Mouse (Mus musculus) forebrain, embryonic 12.5 days (tissue): ENCODE measurements around the gene Arhgef25. TPM values are rescaled to one million over a fixed set of nuclear protein-coding genes. Genes with fewer than 3 reads are reported as not detected.
"Not testable (repeated sequence)": the region's sequence is repeated elsewhere in the genome, so short reads cannot be mapped to it uniquely, and the experiment has no call there.

Source experiments
- ATAC-seq: fragments of 200-750 bp; cut with Nextera tagmentation; 2 replicates; pipeline ENCODE4 v1.8.0; 2017; ENCODE audit warnings: moderate TSS enrichment; ENCODE audit not compliant: low FRiP score
- H3K27ac ChIP-seq: fragments of 300-500 bp; sonication (generic); 2 replicates; pipeline ENCODE4 v1.5.1; 2016; ENCODE audit warnings: mild to moderate bottlenecking
- H3K27me3 ChIP-seq: fragments of 300-500 bp; sonication (generic); 2 replicates; pipeline ENCODE4 v1.6.1; 2016; ENCODE audit warnings: mild to moderate bottlenecking
- H3K36me3 ChIP-seq: fragments of 300-500 bp; sonication (generic); replicated peaks from 2 replicates; pipeline ENCODE4 v1.6.1; 2016; ENCODE audit warnings: mild to moderate bottlenecking
- H3K4me1 ChIP-seq: fragments of 300-500 bp; sonication (generic); 2 replicates; pipeline ENCODE4 v1.6.1; 2016
- H3K4me2 ChIP-seq: fragments of 300-500 bp; sonication (generic); 2 replicates; pipeline ENCODE4 v1.6.1; 2016; ENCODE audit warnings: mild to moderate bottlenecking, moderate library complexity
- H3K4me3 ChIP-seq: fragments of 300-500 bp; sonication (generic); replicated peaks from 2 replicates; pipeline ENCODE4 v1.5.1; 2016; ENCODE audit warnings: mild to moderate bottlenecking
- H3K9ac ChIP-seq: fragments of 300-500 bp; sonication (generic); 2 replicates; pipeline ENCODE4 v1.6.1; 2016; ENCODE audit warnings: mild to moderate bottlenecking
- H3K9me3 ChIP-seq: fragments of 300-500 bp; sonication (generic); 2 replicates; pipeline ENCODE4 v1.6.1; 2016
- WGBS: fragments of 180-500 bp; shearing (Covaris S2); methylation state at CpG from one replicate; pipeline ENCODE4 v1.1.7; 2016; 5-methylcytosine and 5-hydroxymethylcytosine counted together
- polyA plus RNA-seq: library from polyadenylated mRNA; unstranded; fragments of >200 nt; fragmentation: Nextera tagmentation; extraction: Ambion mirVana; gene quantifications from 2 replicates; pipeline ENCODE4 v1.2.1, GENCODE M21; 2016

Gene Arhgef25
- polyA plus RNA-seq, 1 experiment from 2014 or later, result 36.4 TPM

DNA sequence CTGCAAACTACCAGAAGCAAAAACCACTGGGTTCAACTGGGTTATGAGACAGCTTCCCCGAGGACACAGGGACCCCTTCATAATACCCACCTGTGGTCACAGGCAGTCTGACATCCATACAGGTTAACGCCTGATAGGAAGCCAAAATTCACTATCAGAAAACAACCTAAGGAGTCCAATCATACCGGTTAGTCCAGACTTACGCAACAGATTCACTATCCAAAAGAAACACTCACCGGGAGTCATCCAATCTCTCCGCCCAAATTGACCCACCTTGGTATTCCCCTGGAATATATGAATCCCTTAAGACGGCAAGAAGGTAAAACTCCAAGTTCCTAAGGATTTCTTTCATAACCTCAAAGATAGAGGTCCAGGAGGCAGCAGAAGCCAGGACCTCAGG lies 45.3 kb downstream of the Arhgef25 start:
- no peak for ATAC-seq
- no peaks in the 10 kb centered on the region for H3K9me3 ChIP-seq
- WGBS, result 93% methylated on average over 7 of the region's 7 CpGs
- no peak overlapping the region for H3K4me2 ChIP-seq
- H3K36me3 ChIP-seq, result no peaks in the 10 kb centered on the region
- no peaks in the 10 kb centered on the region for H3K27me3 ChIP-seq
- no peak overlapping the region for H3K9ac ChIP-seq
- H3K27ac ChIP-seq, result no peak overlapping the region
- H3K4me3 ChIP-seq, result no peak overlapping the region
- H3K4me1 ChIP-seq, result no peaks in the 10 kb centered on the region

- WGBS, result 88% methylated on average over 8 of the region's 8 CpGs
- H3K4me1 ChIP-seq, result no peaks in the 10 kb centered on the region
- no peaks in the 10 kb centered on the region for H3K27me3 ChIP-seq
- no peaks in the 10 kb centered on the region for H3K36me3 ChIP-seq
- no peaks in the 10 kb centered on the region for H3K9me3 ChIP-seq
- no peak overlapping the region for H3K27ac ChIP-seq
- no peak overlapping the region for H3K9ac ChIP-seq
- H3K4me2 ChIP-seq, result no peak overlapping the region
- H3K4me3 ChIP-seq, result no peak overlapping the region
- ATAC-seq, result no peak
Observed at GRCm38 (mm10) chr10:127143228-127143627, 46.7 kb downstream of the Arhgef25 start.

DNA sequence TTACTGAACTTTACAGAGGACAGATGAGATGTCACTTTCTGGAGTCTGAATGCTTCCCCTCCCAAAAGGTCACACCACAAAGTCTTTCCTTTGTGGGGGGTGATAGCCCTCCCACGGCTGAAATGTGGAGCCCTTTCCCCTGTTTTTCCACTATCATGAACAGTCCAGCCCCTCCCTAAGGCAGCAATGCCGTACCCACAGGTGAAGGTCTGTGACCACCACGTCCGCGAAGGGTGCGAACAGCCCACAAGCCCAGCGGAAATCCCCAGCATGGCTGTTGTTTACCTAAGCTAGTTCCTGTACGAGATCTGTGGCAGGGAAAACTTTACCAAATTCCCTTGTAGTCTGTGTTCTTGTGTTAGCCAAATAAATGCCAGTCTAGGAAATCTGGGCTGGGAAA lies 48.4 kb downstream of the Arhgef25 start:
- H3K4me1 ChIP-seq, result no peaks in the 10 kb centered on the region
- no peaks in the 10 kb centered on the region for H3K36me3 ChIP-seq
- H3K4me2 ChIP-seq, result no peak overlapping the region
- no peak for ATAC-seq
- no peaks in the 10 kb centered on the region for H3K9me3 ChIP-seq
- H3K4me3 ChIP-seq, result no peak overlapping the region
- 86% methylated on average over 8 of the region's 8 CpGs for WGBS
- H3K27ac ChIP-seq, result no peak overlapping the region
- H3K27me3 ChIP-seq, result no peaks in the 10 kb centered on the region
- H3K9ac ChIP-seq, result no peak overlapping the region

- Histone ChIP-seq H3K4me2 (no peak overlapping the region), H3K36me3 (no peaks in the 10 kb centered on the region), H3K27ac (no peak overlapping the region), H3K4me3 (no peak overlapping the region), H3K27me3 (no peaks in the 10 kb centered on the region), H3K9ac (no peak overlapping the region), H3K4me1 (no peaks in the 10 kb centered on the region), H3K9me3 (no peaks in the 10 kb centered on the region)
- ATAC-seq, result no peak
- 87% methylated on average over 11 of the region's 11 CpGs for WGBS
Observed at GRCm38 (mm10) chr10:127140971-127141370, 48.9 kb downstream of the Arhgef25 start.

- no peaks in the 10 kb centered on the region for H3K27me3 ChIP-seq
- WGBS, result 88% methylated on average over 18 of the region's 18 CpGs
Observed at GRCm38 (mm10) chr10:127138328-127139141, 51.3 kb downstream of the Arhgef25 start.

GRCm38 (mm10) chr10:127137896-127138295 lies 52.0 kb downstream of the Arhgef25 start:
- Histone ChIP-seq H3K27me3 (no peaks in the 10 kb centered on the region), H3K9me3 (no peaks in the 10 kb centered on the region), H3K4me1 (no peaks in the 10 kb centered on the region), H3K36me3 (no peaks in the 10 kb centered on the region), H3K4me3 (no peak overlapping the region), H3K9ac (no peak overlapping the region), H3K4me2 (no peak overlapping the region), H3K27ac (no peak overlapping the region)
- no peak for ATAC-seq
- WGBS, result 87% methylated on average over 3 of the region's 3 CpGs

More at GRCm38 (mm10) chr10:127138328-127139141, 51.3 kb downstream of the Arhgef25 start:
- Histone ChIP-seq H3K9ac (no peak overlapping the region), H3K27ac (no peak overlapping the region), H3K9me3 (no peaks in the 10 kb centered on the region), H3K4me1 (no peaks in the 10 kb centered on the region), H3K36me3 (no peaks in the 10 kb centered on the region), H3K4me3 (no peak overlapping the region), H3K4me2 (no peak overlapping the region)
- ATAC-seq, result no peak

- Histone ChIP-seq H3K4me3 (no peak overlapping the region), H3K9ac (no peak overlapping the region), H3K27me3 (no peaks in the 10 kb centered on the region), H3K4me1 (no peaks in the 10 kb centered on the region), H3K9me3 (no peaks in the 10 kb centered on the region), H3K36me3 (no peaks in the 10 kb centered on the region), H3K4me2 (no peak overlapping the region), H3K27ac (no peak overlapping the region)
- WGBS, result 95% methylated on average over 4 of the region's 4 CpGs
- ATAC-seq, result no peak
Observed at GRCm38 (mm10) chr10:127136510-127136909, 53.4 kb downstream of the Arhgef25 start.

- H3K36me3 ChIP-seq, result no peaks in the 10 kb centered on the region
Observed at GRCm38 (mm10) chr10:127135118-127135836, 54.6 kb downstream of the Arhgef25 start.

GRCm38 (mm10) chr10:127134394-127135035 lies 55.4 kb downstream of the Arhgef25 start:
- not testable (repeated sequence) for H3K4me3 ChIP-seq, H3K27me3 ChIP-seq, H3K9me3 ChIP-seq, ATAC-seq, H3K27ac ChIP-seq, H3K36me3 ChIP-seq, H3K9ac ChIP-seq, H3K4me1 ChIP-seq, H3K4me2 ChIP-seq
- WGBS, result 87% methylated on average over 3 of the region's 3 CpGs

More at GRCm38 (mm10) chr10:127135118-127135836, 54.6 kb downstream of the Arhgef25 start:
- H3K27ac ChIP-seq, result no peak overlapping the region
- 62% methylated on average over 8 of the region's 8 CpGs for WGBS
- H3K4me1 ChIP-seq, result no peaks in the 10 kb centered on the region
- H3K4me2 ChIP-seq, result no peak overlapping the region
- no peak for ATAC-seq
- H3K9ac ChIP-seq, result no peak overlapping the region
- H3K9me3 ChIP-seq, result no peaks in the 10 kb centered on the region
- no peaks in the 10 kb centered on the region for H3K27me3 ChIP-seq
- no peak overlapping the region for H3K4me3 ChIP-seq

Other genes with a start within 250 kb of the Arhgef25 start
- gene Ctdsp2, start 211.4 kb downstream of the Arhgef25 start, polyA plus RNA-seq, result 49.2 and 49.5 TPM in 2 replicates
- 0.21 TPM in 1 of 2 replicates, not detected in the other for gene Avil, start 189.4 kb downstream of the Arhgef25 start, polyA plus RNA-seq
- 82.7 and 82.8 TPM in 2 replicates for gene Tsfm, start 159.2 kb downstream of the Arhgef25 start, polyA plus RNA-seq
- gene Mettl1, start 148.7 kb downstream of the Arhgef25 start, polyA plus RNA-seq, result 31.4 and 35.5 TPM in 2 replicates
- 0.14 and 0.20 TPM in 2 replicates for gene Eef1akmt3, start 148.6 kb downstream of the Arhgef25 start, polyA plus RNA-seq
- gene Cyp27b1, start 141.8 kb downstream of the Arhgef25 start, polyA plus RNA-seq, result 0.10 and 0.28 TPM in 2 replicates
- gene March9, start 129.9 kb downstream of the Arhgef25 start, polyA plus RNA-seq, result 3.9 and 4.2 TPM in 2 replicates
- gene Cdk4, start 126.5 kb downstream of the Arhgef25 start, polyA plus RNA-seq, result 2,431 and 2,450 TPM in 2 replicates
- gene Tspan31, start 119.8 kb downstream of the Arhgef25 start, polyA plus RNA-seq, result 139 and 158 TPM in 2 replicates
- gene Agap2, start 114.8 kb downstream of the Arhgef25 start, polyA plus RNA-seq, result 0.73 and 1.1 TPM in 2 replicates
- 86.1 and 90.2 TPM in 2 replicates for gene Os9, start 69.0 kb downstream of the Arhgef25 start, polyA plus RNA-seq
- gene B4galnt1, start 24.9 kb downstream of the Arhgef25 start, polyA plus RNA-seq, result 13.3 and 14.7 TPM in 2 replicates
- gene Slc26a10, start 9.4 kb downstream of the Arhgef25 start, polyA plus RNA-seq, result 0.86 and 2.2 TPM in 2 replicates
- 170 and 172 TPM in 2 replicates for gene Dtx3, start 5.6 kb upstream of the Arhgef25 start, polyA plus RNA-seq
- 19.4 and 20.2 TPM in 2 replicates for gene Pip4k2c, start 21.5 kb upstream of the Arhgef25 start, polyA plus RNA-seq
- gene Kif5a, start 73.3 kb upstream of the Arhgef25 start, polyA plus RNA-seq, result 44.1 and 53.1 TPM in 2 replicates
- gene Dctn2, start 76.3 kb upstream of the Arhgef25 start, polyA plus RNA-seq, result 226 and 229 TPM in 2 replicates
- 18.4 and 21.2 TPM in 2 replicates for gene Mbd6, start 98.9 kb upstream of the Arhgef25 start, polyA plus RNA-seq
- 177 and 183 TPM in 2 replicates for gene Mars, start 121.7 kb upstream of the Arhgef25 start, polyA plus RNA-seq
- 0.64 and 1.3 TPM in 2 replicates for gene Arhgap9, start 131.9 kb upstream of the Arhgef25 start, polyA plus RNA-seq
- 3.2 and 3.6 TPM in 2 replicates for gene Gli1, start 151.9 kb upstream of the Arhgef25 start, polyA plus RNA-seq
- gene Inhbe, start 164.3 kb upstream of the Arhgef25 start, polyA plus RNA-seq, result 0.06 TPM in 1 of 2 replicates, not detected in the other
- gene Inhbc, start 180.3 kb upstream of the Arhgef25 start, polyA plus RNA-seq, result not detected in 2 replicates
- gene R3hdm2, start 190.2 kb upstream of the Arhgef25 start, polyA plus RNA-seq, result 37.5 and 40.3 TPM in 2 replicates